Mouse (Mus musculus) neural tube, embryonic 11.5 days (tissue): ENCODE data around the gene Mrps24. TPM values are rescaled to one million over a fixed set of nuclear protein-coding genes. Genes with fewer than 3 reads are reported as not detected.

Experiments
- ATAC-seq: fragments of 200-750 bp; cut with Nextera tagmentation; 2 replicates; pipeline ENCODE4 v1.8.0; 2017; ENCODE audit warnings: moderate number of reproducible peaks, mild to moderate bottlenecking, moderate TSS enrichment, moderate library complexity; ENCODE audit not compliant: insufficient read depth, low FRiP score, low TSS enrichment
- DNase-seq: peaks from one replicate; pipeline ENCODE4 v3.0.0-alpha.2; 2015; ENCODE audit warnings: low spot score
- H3K27ac ChIP-seq: fragments of 300-500 bp; sonication (generic); 2 replicates; pipeline ENCODE4 v1.5.1; 2014; ENCODE audit warnings: low read depth, mild to moderate bottlenecking, low read length
- H3K27me3 ChIP-seq: fragments of 300-500 bp; sonication (generic); 2 replicates; pipeline ENCODE4 v1.6.1; 2014; ENCODE audit warnings: mild to moderate bottlenecking, low read length, mixed read lengths; ENCODE audit not compliant: control insufficient read depth, insufficient read depth
- H3K36me3 ChIP-seq: fragments of 300-500 bp; sonication (generic); 2 replicates; pipeline ENCODE4 v1.6.1; 2014; ENCODE audit warnings: mild to moderate bottlenecking, low read length, moderate library complexity, mixed read lengths; ENCODE audit not compliant: control insufficient read depth, insufficient read depth
- H3K4me1 ChIP-seq: fragments of 300-500 bp; sonication (generic); 2 replicates; pipeline ENCODE4 v1.6.1; 2014; ENCODE audit warnings: low read length, mixed read lengths; ENCODE audit not compliant: control insufficient read depth, insufficient read depth
- H3K4me2 ChIP-seq: fragments of 300-500 bp; sonication (generic); 2 replicates; pipeline ENCODE4 v1.6.1; 2014; ENCODE audit warnings: low read depth, mild to moderate bottlenecking, moderate library complexity
- H3K4me3 ChIP-seq: fragments of 300-500 bp; sonication (generic); 2 replicates; pipeline ENCODE4 v1.5.1; 2014; ENCODE audit warnings: low read depth, low read length
- H3K9ac ChIP-seq: fragments of 300-500 bp; sonication (generic); 2 replicates; pipeline ENCODE4 v1.6.1; 2014; ENCODE audit warnings: mild to moderate bottlenecking, low read length
- H3K9me3 ChIP-seq: fragments of 300-500 bp; sonication (generic); 2 replicates; pipeline ENCODE4 v1.6.1; 2016; ENCODE audit warnings: low read length; ENCODE audit not compliant: control insufficient read depth
- WGBS: fragments of 180-500 bp; shearing (Covaris S2); extraction: QIAGEN DNeasy Blood & Tissue Kit; methylation state at CpG from one replicate; pipeline ENCODE4 v1.1.7; 2014; 5-methylcytosine and 5-hydroxymethylcytosine counted together
- polyA plus RNA-seq: library from polyadenylated mRNA; unstranded; fragments of >200 nt; fragmentation: Nextera tagmentation; extraction: Ambion mirVana; gene quantifications from 2 replicates; pipeline ENCODE4 v1.2.1, GENCODE M21; 2014

Gene Mrps24
- 146 and 159 TPM in 2 replicates for polyA plus RNA-seq

GRCm38 (mm10) chr11:5715630-5716105, at the start of gene Mrps24:
Gene Mrps24, minus strand, starts transcription at chr11:5715680.
- H3K27me3 ChIP-seq: no peaks in the 10 kb centered on the region
- ATAC-seq: no peak
- no peak within 1 kb of the TSS for H3K27ac ChIP-seq
- H3K4me2 ChIP-seq: no peak within 1 kb of the TSS
- H3K9ac ChIP-seq: no peak within 1 kb of the TSS
- H3K36me3 ChIP-seq: peaks cover 16% of the 10 kb centered on the region
- no peaks in the 10 kb centered on the region for H3K4me1 ChIP-seq
- no peaks in the 10 kb centered on the region for H3K9me3 ChIP-seq
- no peak for DNase-seq
- no peak within 1 kb of the TSS for H3K4me3 ChIP-seq
- 80% methylated on average over 14 of the region's 14 CpGs for WGBS

GRCm38 (mm10) chr11:5762633-5762982, 47.1 kb upstream of the Mrps24 start:
- H3K27me3 ChIP-seq: no peaks in the 10 kb centered on the region
- peak overlapping the region; percentile 54 for H3K9ac ChIP-seq
- no peaks in the 10 kb centered on the region for H3K9me3 ChIP-seq
- no peaks in the 10 kb centered on the region for H3K36me3 ChIP-seq
- 0 out of 2 replicates have a peak, but pooled peaks cover 4% of the 10 kb centered on the region for H3K4me1 ChIP-seq
- WGBS: 22% methylated on average over 6 of the region's 6 CpGs
- peak; percentile 56; the same call in 1 of the 2 replicates for ATAC-seq
- peak overlapping the region; percentile 63 for H3K4me2 ChIP-seq
- H3K4me3 ChIP-seq: peak overlapping the region; percentile 44
- DNase-seq: no peak
- H3K27ac ChIP-seq: no peak overlapping the region

- Histone ChIP-seq H3K4me1 (0 out of 2 replicates have a peak, but pooled peaks cover 4% of the 10 kb centered on the region), H3K27ac (peak within 1 kb of the TSS; percentile 88), H3K27me3 (no peaks in the 10 kb centered on the region), H3K4me3 (peak within 1 kb of the TSS; percentile 44), H3K9me3 (no peaks in the 10 kb centered on the region), H3K9ac (peak within 1 kb of the TSS; percentile 54), H3K4me2 (peak within 1 kb of the TSS; percentile 63), H3K36me3 (no peaks in the 10 kb centered on the region)
- ATAC-seq (peak; percentile 98), DNase-seq (peak; percentile 97)
- under 1% methylated on average over 68 of the region's 68 CpGs for WGBS
These were observed 46.5 kb upstream of the Mrps24 start, which contains the start of gene Urgcp for GRCm38 (mm10) chr11:5761820-5762632. Gene Urgcp, minus strand, starts transcription at chr11:5762376.

DNA sequence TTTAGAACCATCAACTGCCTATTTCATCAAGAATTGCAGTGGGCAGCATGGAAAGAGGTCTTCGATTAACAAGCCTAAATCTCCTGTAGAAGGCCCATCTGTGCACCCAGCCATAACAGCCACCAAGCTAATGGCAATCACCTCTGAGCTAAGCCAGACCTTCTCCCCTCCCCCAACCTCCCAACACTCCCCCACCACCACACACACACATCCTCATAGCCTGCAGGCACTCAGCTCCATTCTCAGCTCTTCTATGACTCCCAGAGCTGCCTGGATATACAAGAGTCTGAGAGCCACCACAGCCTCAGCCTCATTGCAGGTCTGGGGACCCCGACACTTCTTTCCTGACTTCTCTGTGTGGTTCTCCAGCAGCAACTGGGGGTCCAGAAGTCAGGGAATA, 38.3 kb upstream of the Mrps24 start:
- DNase-seq: no peak
- Histone ChIP-seq H3K4me2 (no peak overlapping the region), H3K27ac (no peak overlapping the region), H3K9ac (no peak overlapping the region), H3K4me3 (no peak overlapping the region), H3K4me1 (no peaks in the 10 kb centered on the region; the same call in 1 of the 2 replicates), H3K27me3 (no peaks in the 10 kb centered on the region), H3K9me3 (no peaks in the 10 kb centered on the region), H3K36me3 (peaks cover 2% of the 10 kb centered on the region; the same call in 1 of the 2 replicates)
- 85% methylated on average over 2 of the region's 2 CpGs for WGBS
- ATAC-seq: no peak

- Histone ChIP-seq H3K27me3 (no peaks in the 10 kb centered on the region), H3K9ac (no peak overlapping the region), H3K27ac (no peak overlapping the region), H3K9me3 (no peaks in the 10 kb centered on the region), H3K36me3 (no peaks in the 10 kb centered on the region), H3K4me2 (no peak overlapping the region), H3K4me3 (no peak overlapping the region), H3K4me1 (0 out of 2 replicates have a peak, but pooled peaks cover 4% of the 10 kb centered on the region)
- ATAC-seq: no peak
- DNase-seq: no peak
- 92% methylated on average over 2 of the region's 2 CpGs for WGBS
These were observed 29.5 kb upstream of the Mrps24 start for GRCm38 (mm10) chr11:5744951-5745350.

DNA sequence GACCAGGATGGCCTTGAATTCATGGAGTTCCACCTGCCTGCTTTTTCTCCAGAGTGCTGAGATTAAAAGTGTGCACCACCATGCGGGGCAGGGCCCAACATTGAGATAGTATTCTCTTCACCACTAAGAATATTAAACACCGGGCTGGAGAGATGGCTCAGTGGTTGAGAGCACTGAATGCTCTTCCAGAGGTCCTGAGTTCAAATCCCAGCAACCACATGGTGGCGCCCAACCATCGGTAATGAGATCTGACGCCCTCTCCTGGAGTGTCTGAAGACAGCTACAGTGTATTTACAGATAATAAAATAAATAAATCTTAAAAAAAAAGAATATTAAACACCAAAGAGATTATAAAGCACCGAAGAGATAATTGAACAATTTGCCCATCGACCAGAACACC, 26.6 kb upstream of the Mrps24 start:
- Histone ChIP-seq H3K4me2 (no peak overlapping the region), H3K4me1 (0 out of 2 replicates have a peak, but pooled peaks cover 4% of the 10 kb centered on the region), H3K27me3 (no peaks in the 10 kb centered on the region), H3K9ac (no peak overlapping the region), H3K9me3 (no peaks in the 10 kb centered on the region), H3K4me3 (no peak overlapping the region), H3K36me3 (no peaks in the 10 kb centered on the region), H3K27ac (no peak overlapping the region)
- DNase-seq (no peak), ATAC-seq (no peak)
- 80% methylated on average over 7 of the region's 7 CpGs for WGBS

DNA sequence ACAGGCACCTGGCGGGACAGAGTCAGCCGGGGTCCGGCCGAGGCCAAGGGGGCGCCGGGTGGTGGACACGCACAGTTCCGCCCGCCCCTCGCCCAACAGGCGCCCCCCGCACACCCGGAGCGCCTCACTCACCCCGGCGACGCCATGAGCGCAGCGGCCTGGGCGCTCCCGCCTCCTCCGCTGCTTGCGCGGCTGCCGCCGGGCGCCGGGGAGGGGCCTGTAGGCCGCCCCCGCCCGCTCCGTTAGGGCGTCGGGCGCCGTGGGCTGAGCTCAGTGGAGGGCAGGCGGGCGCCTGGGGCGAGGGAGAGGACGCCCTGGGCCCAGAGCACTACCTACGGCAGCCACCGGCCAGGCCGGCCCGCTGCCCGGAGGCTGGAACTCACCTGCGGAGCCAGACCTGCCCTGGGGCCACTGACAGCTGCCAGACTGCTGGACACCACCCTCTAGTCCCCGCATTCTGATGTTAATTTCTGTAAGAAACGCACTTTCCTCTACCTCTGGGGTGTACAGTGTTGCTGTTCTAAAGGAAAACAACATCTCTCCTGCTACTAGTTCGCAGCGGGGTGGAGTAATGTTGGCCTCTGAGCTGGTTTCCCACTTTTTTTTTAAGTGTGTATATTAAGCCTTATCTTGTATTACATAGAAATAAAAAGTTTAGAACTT, 25.6 kb upstream of the Mrps24 start:
- DNase-seq (peak; percentile 73), ATAC-seq (peak; percentile 68)
- peak overlapping the region; percentile 89 for H3K9ac ChIP-seq
- no peaks in the 10 kb centered on the region for H3K27me3 ChIP-seq
- H3K36me3 ChIP-seq: no peaks in the 10 kb centered on the region
- peak overlapping the region; percentile 98 for H3K4me2 ChIP-seq
- H3K9me3 ChIP-seq: no peaks in the 10 kb centered on the region
- 0 out of 2 replicates have a peak, but pooled peaks cover 4% of the 10 kb centered on the region for H3K4me1 ChIP-seq
- H3K27ac ChIP-seq: 0 out of 2 replicates have a peak overlapping the region, but pooled peaks have one; percentile 1
- WGBS: under 1% methylated on average over 47 of the region's 50 CpGs
- H3K4me3 ChIP-seq: peak overlapping the region; percentile 76

- DNase-seq: peak; percentile 54
- 2% methylated on average over 26 of the region's 26 CpGs for WGBS
- Histone ChIP-seq H3K4me2 (peak overlapping the region; percentile 98), H3K9ac (peak overlapping the region; percentile 89), H3K4me3 (peak overlapping the region; percentile 76), H3K9me3 (no peaks in the 10 kb centered on the region), H3K27ac (0 out of 2 replicates have a peak overlapping the region, but pooled peaks have one; percentile 1), H3K36me3 (no peaks in the 10 kb centered on the region), H3K27me3 (no peaks in the 10 kb centered on the region), H3K4me1 (0 out of 2 replicates have a peak, but pooled peaks cover 4% of the 10 kb centered on the region)
- peak; percentile 38; the same call in 1 of the 2 replicates for ATAC-seq
These were observed 25.1 kb upstream of the Mrps24 start for GRCm38 (mm10) chr11:5740599-5740964.
